Mouse (Mus musculus) forebrain, embryonic 12.5 days (tissue): ENCODE measurements around the gene Entr1. TPM values are rescaled to one million over a fixed set of nuclear protein-coding genes. Genes with fewer than 3 reads are reported as not detected.
"Not testable (repeated sequence)": the region's sequence is repeated elsewhere in the genome, so short reads cannot be mapped to it uniquely, and the experiment has no call there.

Source experiments
- ATAC-seq: fragments of 200-750 bp; cut with Nextera tagmentation; 2 replicates; pipeline ENCODE4 v1.8.0; 2017; ENCODE audit warnings: moderate TSS enrichment; ENCODE audit not compliant: low FRiP score
- H3K27ac ChIP-seq: fragments of 300-500 bp; sonication (generic); 2 replicates; pipeline ENCODE4 v1.5.1; 2016; ENCODE audit warnings: mild to moderate bottlenecking
- H3K27me3 ChIP-seq: fragments of 300-500 bp; sonication (generic); 2 replicates; pipeline ENCODE4 v1.6.1; 2016; ENCODE audit warnings: mild to moderate bottlenecking
- H3K36me3 ChIP-seq: fragments of 300-500 bp; sonication (generic); replicated peaks from 2 replicates; pipeline ENCODE4 v1.6.1; 2016; ENCODE audit warnings: mild to moderate bottlenecking
- H3K4me1 ChIP-seq: fragments of 300-500 bp; sonication (generic); 2 replicates; pipeline ENCODE4 v1.6.1; 2016
- H3K4me2 ChIP-seq: fragments of 300-500 bp; sonication (generic); 2 replicates; pipeline ENCODE4 v1.6.1; 2016; ENCODE audit warnings: mild to moderate bottlenecking, moderate library complexity
- H3K4me3 ChIP-seq: fragments of 300-500 bp; sonication (generic); replicated peaks from 2 replicates; pipeline ENCODE4 v1.5.1; 2016; ENCODE audit warnings: mild to moderate bottlenecking
- H3K9ac ChIP-seq: fragments of 300-500 bp; sonication (generic); 2 replicates; pipeline ENCODE4 v1.6.1; 2016; ENCODE audit warnings: mild to moderate bottlenecking
- H3K9me3 ChIP-seq: fragments of 300-500 bp; sonication (generic); 2 replicates; pipeline ENCODE4 v1.6.1; 2016
- WGBS: fragments of 180-500 bp; shearing (Covaris S2); methylation state at CpG from one replicate; pipeline ENCODE4 v1.1.7; 2016; 5-methylcytosine and 5-hydroxymethylcytosine counted together
- polyA plus RNA-seq: library from polyadenylated mRNA; unstranded; fragments of >200 nt; fragmentation: Nextera tagmentation; extraction: Ambion mirVana; gene quantifications from 2 replicates; pipeline ENCODE4 v1.2.1, GENCODE M21; 2016

Gene Entr1
- polyA plus RNA-seq, 1 experiment from 2014 or later = 167 TPM

- WGBS = 37% methylated on average over 6 of the region's 6 CpGs
- Histone ChIP-seq H3K36me3 (peaks cover 69% of the 10 kb centered on the region), H3K27ac (peak overlapping the region; percentile 8; the same call in 1 of the 2 replicates), H3K9ac (peak overlapping the region; percentile 84), H3K4me3 (peak overlapping the region; percentile 86), H3K4me2 (peak overlapping the region; percentile 85)
- not testable (repeated sequence) for H3K27me3 ChIP-seq, H3K4me1 ChIP-seq, H3K9me3 ChIP-seq
- ATAC-seq = peak; percentile 54; the same call in 1 of the 2 replicates
Observed at GRCm38 (mm10) chr2:26380871-26381270, 8.2 kb downstream of the Entr1 start.

- H3K4me1 ChIP-seq = peaks cover 7% of the 10 kb centered on the region
- H3K27me3 ChIP-seq = no peaks in the 10 kb centered on the region
- under 1% methylated on average over 38 of the region's 38 CpGs for WGBS
- H3K4me3 ChIP-seq = peak within 1 kb of the TSS; percentile 86
- peak within 1 kb of the TSS; percentile 8; the same call in 1 of the 2 replicates for H3K27ac ChIP-seq
- peak; percentile 97 for ATAC-seq
- no peaks in the 10 kb centered on the region for H3K9me3 ChIP-seq
- peaks cover 69% of the 10 kb centered on the region for H3K36me3 ChIP-seq
- H3K9ac ChIP-seq = peak within 1 kb of the TSS; percentile 84
- H3K4me2 ChIP-seq = peak within 1 kb of the TSS; percentile 85
Observed at GRCm38 (mm10) chr2:26380131-26380771, 8.9 kb downstream of the Entr1 start, which contains the start of gene Snapc4. Snapc4 (minus strand) TSS chr2:26380653.

GRCm38 (mm10) chr2:26372396-26372795 is 16.7 kb downstream of the Entr1 start:
- H3K4me1 ChIP-seq = no peaks in the 10 kb centered on the region
- H3K9ac ChIP-seq = no peak overlapping the region
- WGBS = 94% methylated on average over 8 of the region's 8 CpGs
- H3K9me3 ChIP-seq = no peaks in the 10 kb centered on the region
- no peak overlapping the region for H3K27ac ChIP-seq
- H3K27me3 ChIP-seq = no peaks in the 10 kb centered on the region
- no peak overlapping the region for H3K4me2 ChIP-seq
- ATAC-seq = no peak
- H3K4me3 ChIP-seq = no peak overlapping the region
- H3K36me3 ChIP-seq = peaks cover 97% of the 10 kb centered on the region

GRCm38 (mm10) chr2:26368572-26368971 is 20.5 kb downstream of the Entr1 start:
- H3K36me3 ChIP-seq = peaks cover 98% of the 10 kb centered on the region
- H3K4me3 ChIP-seq = no peak overlapping the region
- no peak overlapping the region for H3K27ac ChIP-seq
- no peaks in the 10 kb centered on the region for H3K4me1 ChIP-seq
- ATAC-seq = no peak
- no peaks in the 10 kb centered on the region for H3K9me3 ChIP-seq
- 93% methylated on average over 1 of the region's 1 CpGs for WGBS
- no peaks in the 10 kb centered on the region for H3K27me3 ChIP-seq
- no peak overlapping the region for H3K9ac ChIP-seq
- H3K4me2 ChIP-seq = no peak overlapping the region

- Histone ChIP-seq H3K9me3 (no peaks in the 10 kb centered on the region), H3K4me3 (no peak overlapping the region), H3K36me3 (peaks cover 97% of the 10 kb centered on the region), H3K27me3 (no peaks in the 10 kb centered on the region), H3K4me1 (no peaks in the 10 kb centered on the region), H3K27ac (no peak overlapping the region), H3K4me2 (no peak overlapping the region), H3K9ac (no peak overlapping the region)
- 94% methylated on average over 6 of the region's 6 CpGs for WGBS
- no peak for ATAC-seq
Observed at GRCm38 (mm10) chr2:26367911-26368310, 21.2 kb downstream of the Entr1 start.

- Histone ChIP-seq H3K36me3 (peaks cover 75% of the 10 kb centered on the region), H3K4me1 (no peaks in the 10 kb centered on the region), H3K4me3 (no peak overlapping the region), H3K9ac (no peak overlapping the region), H3K27me3 (no peaks in the 10 kb centered on the region), H3K27ac (no peak overlapping the region), H3K9me3 (no peaks in the 10 kb centered on the region), H3K4me2 (no peak overlapping the region)
- ATAC-seq = no peak
- 91% methylated on average over 10 of the region's 10 CpGs for WGBS
Observed at GRCm38 (mm10) chr2:26364738-26365465, 24.2 kb downstream of the Entr1 start.

GRCm38 (mm10) chr2:26363481-26363880 is 25.6 kb downstream of the Entr1 start:
- H3K4me1 ChIP-seq = no peaks in the 10 kb centered on the region
- no peaks in the 10 kb centered on the region for H3K9me3 ChIP-seq
- no peak overlapping the region for H3K27ac ChIP-seq
- no peak overlapping the region for H3K4me3 ChIP-seq
- H3K36me3 ChIP-seq = peaks cover 61% of the 10 kb centered on the region
- H3K27me3 ChIP-seq = no peaks in the 10 kb centered on the region
- no peak overlapping the region for H3K9ac ChIP-seq
- ATAC-seq = no peak
- WGBS = 94% methylated on average over 5 of the region's 5 CpGs
- no peak overlapping the region for H3K4me2 ChIP-seq

- no peak overlapping the region for H3K4me2 ChIP-seq
- H3K4me3 ChIP-seq = no peak overlapping the region
- H3K27me3 ChIP-seq = no peaks in the 10 kb centered on the region
- H3K9ac ChIP-seq = no peak overlapping the region
- H3K36me3 ChIP-seq = peaks cover 56% of the 10 kb centered on the region
- H3K27ac ChIP-seq = no peak overlapping the region
- WGBS = 76% methylated on average over 5 of the region's 5 CpGs
- H3K9me3 ChIP-seq = no peaks in the 10 kb centered on the region
- H3K4me1 ChIP-seq = no peaks in the 10 kb centered on the region
- ATAC-seq = no peak
Observed at GRCm38 (mm10) chr2:26362991-26363390, 26.1 kb downstream of the Entr1 start.

- ATAC-seq = no peak
- Histone ChIP-seq H3K27me3 (no peaks in the 10 kb centered on the region), H3K9me3 (no peaks in the 10 kb centered on the region), H3K4me1 (no peaks in the 10 kb centered on the region), H3K27ac (no peak within 1 kb of the TSS), H3K4me3 (no peak within 1 kb of the TSS), H3K36me3 (peaks cover 33% of the 10 kb centered on the region), H3K9ac (no peak within 1 kb of the TSS), H3K4me2 (no peak within 1 kb of the TSS)
- 46% methylated on average over 3 of the region's 3 CpGs for WGBS
Observed at GRCm38 (mm10) chr2:26360772-26361171, 28.3 kb downstream of the Entr1 start, which contains the start of gene Card9. Card9 (minus strand) TSS chr2:26360918.

- ATAC-seq = no peak
- Histone ChIP-seq H3K9me3 (no peaks in the 10 kb centered on the region), H3K4me2 (no peak overlapping the region), H3K4me1 (no peaks in the 10 kb centered on the region), H3K27me3 (no peaks in the 10 kb centered on the region), H3K9ac (no peak overlapping the region), H3K36me3 (peaks cover 26% of the 10 kb centered on the region), H3K4me3 (no peak overlapping the region), H3K27ac (no peak overlapping the region)
- WGBS = 93% methylated on average over 6 of the region's 6 CpGs
Observed at GRCm38 (mm10) chr2:26359983-26360382, 29.1 kb downstream of the Entr1 start.

GRCm38 (mm10) chr2:26358667-26359320 is 30.3 kb downstream of the Entr1 start:
- no peak overlapping the region for H3K4me2 ChIP-seq
- no peak overlapping the region for H3K9ac ChIP-seq
- H3K27ac ChIP-seq = no peak overlapping the region
- no peaks in the 10 kb centered on the region for H3K4me1 ChIP-seq
- 86% methylated on average over 13 of the region's 13 CpGs for WGBS
- H3K4me3 ChIP-seq = no peak overlapping the region
- no peaks in the 10 kb centered on the region for H3K9me3 ChIP-seq
- no peak for ATAC-seq
- peaks cover 14% of the 10 kb centered on the region for H3K36me3 ChIP-seq
- H3K27me3 ChIP-seq = no peaks in the 10 kb centered on the region

- H3K36me3 ChIP-seq = peaks cover 1% of the 10 kb centered on the region; the same call in 1 of the 2 replicates
- peaks cover 10% of the 10 kb centered on the region for H3K4me1 ChIP-seq
- H3K9ac ChIP-seq = no peak overlapping the region
- H3K4me2 ChIP-seq = no peak overlapping the region
- H3K9me3 ChIP-seq = no peaks in the 10 kb centered on the region
- no peak for ATAC-seq
- H3K27ac ChIP-seq = no peak overlapping the region
- H3K27me3 ChIP-seq = no peaks in the 10 kb centered on the region
- 45% methylated on average over 15 of the region's 15 CpGs for WGBS
- H3K4me3 ChIP-seq = no peak overlapping the region
Observed at GRCm38 (mm10) chr2:26357484-26357883, 31.6 kb downstream of the Entr1 start.
